ENCODE assay signal across 7 mouse cellular contexts in genomic region chr5:135494183-135494910, GRCm38 (mm10). TPM values are rescaled to one million over a fixed set of nuclear protein-coding genes. Genes with fewer than 3 reads are reported as not detected.
DNase-seq lines count a peak whose midpoint lies in the region; ATAC-seq and TF ChIP-seq lines count a peak whose summit lies in the region.

No protein-coding gene starts in this region.

- no peaks in the 10 kb centered on the region for H3K36me3 ChIP-seq in kidney, postnatal 0 days (ENCODE audit: insufficient read depth, low read length)
- no peaks in the 10 kb centered on the region for H3K36me3 ChIP-seq in stomach, embryonic 16.5 days (ENCODE audit: control insufficient read depth, insufficient read depth, low read length)

- 0 out of 2 replicates have a peak, but pooled peaks cover 4% of the 10 kb centered on the region for H3K4me1 ChIP-seq in kidney, postnatal 0 days (replicated peaks; ENCODE audit: insufficient read depth, low read length)
- peaks cover 4% of the 10 kb centered on the region; the same call in 1 of the 2 replicates for H3K4me1 ChIP-seq in stomach, embryonic 16.5 days (ENCODE audit: control insufficient read depth, insufficient read depth, low read length)

- no peaks in the 10 kb centered on the region for H3K9me3 ChIP-seq in kidney, postnatal 0 days (replicated peaks; ENCODE audit: low read length)
- H3K9me3 ChIP-seq in stomach, embryonic 16.5 days (replicated peaks; ENCODE audit: control insufficient read depth, low read length) = no peaks in the 10 kb centered on the region

- 84% methylated on average over 13 of the region's 13 CpGs for WGBS in kidney, postnatal 0 days
- 72% methylated on average over 13 of the region's 13 CpGs for WGBS in stomach, embryonic 16.5 days

- H3K4me2 ChIP-seq in kidney, postnatal 0 days (ENCODE audit: low read length) = no peak overlapping the region
- H3K4me2 ChIP-seq in stomach, embryonic 16.5 days (ENCODE audit: low read depth, low read length) = no peak overlapping the region

- ATAC-seq in common myeloid progenitor, adult 5-6 weeks (replicated peaks; ENCODE audit: low read depth, poor library complexity, severe bottlenecking) = peak; percentile 63
- no peak for ATAC-seq in kidney, postnatal 0 days (replicated peaks; ENCODE audit: low FRiP score, low read depth)
- peak; percentile 47; the same call in 1 of the 2 replicates for ATAC-seq in stomach, embryonic 16.5 days (ENCODE audit: insufficient read depth, low FRiP score)

- no peaks in the 10 kb centered on the region for H3K27me3 ChIP-seq in kidney, postnatal 0 days (ENCODE audit: insufficient read depth, low read length)
- no peaks in the 10 kb centered on the region for H3K27me3 ChIP-seq in stomach, embryonic 16.5 days (ENCODE audit: control insufficient read depth, insufficient read depth, low read length)

- no peak overlapping the region for H3K9ac ChIP-seq in kidney, postnatal 0 days (ENCODE audit: low read depth, low read length)
- H3K9ac ChIP-seq in stomach, embryonic 16.5 days (ENCODE audit: low read length) = no peak overlapping the region

- peak; percentile 29 for DNase-seq in layer of hippocampus, adult 9-11 months
- DNase-seq in layer of hippocampus, adult 8-10 months (ENCODE audit: low spot score in 2 of 2) = no peak
- DNase-seq in Muller cell, postnatal 12 days (ENCODE audit: inconsistent ontology term) = peak; percentile 34
- DNase-seq in kidney, postnatal 0 days (ENCODE audit: low spot score) = peak; percentile 58
- DNase-seq in T-cell, adult 2 months (ENCODE audit: low spot score) = no peak

- no peak overlapping the region for H3K4me3 ChIP-seq in kidney, postnatal 0 days (replicated peaks; ENCODE audit: low read depth, low read length)
- no peak overlapping the region for H3K4me3 ChIP-seq in stomach, embryonic 16.5 days (replicated peaks; ENCODE audit: low read length)

- peak; percentile 76 for TF ChIP-seq CTCF in kidney, postnatal 0 days (IDR thresholded peaks at IDR 0.05; ENCODE audit: low read depth)

- no peak overlapping the region for H3K27ac ChIP-seq in kidney, postnatal 0 days
- H3K27ac ChIP-seq in stomach, embryonic 16.5 days (ENCODE audit: low read length) = no peak overlapping the region

RNA-seq across cellular contexts. Expression of gene Hip1, which starts 50.6 kb away (rescaled TPM):
- 10 to 100 TPM; 34.4 to 48.8 (median 44.9) TPM for total RNA-seq in layer of hippocampus, adult 8-10 months (2022)
- 4.2 and 8.5 TPM in 2 replicates for total RNA-seq in common myeloid progenitor, adult 5-6 weeks (2017)
- 23.0 TPM in 2 replicates for polyA plus RNA-seq in kidney, postnatal 0 days (2015; fragmentation: Nextera tagmentation; extraction: Ambion mirVana)
- polyA plus RNA-seq in stomach, embryonic 16.5 days (2015; fragmentation: Nextera tagmentation; extraction: Ambion mirVana) = 22.2 and 26.5 TPM in 2 replicates

Comparison
In these comparisons a context has a peak if more than half of its experiments do, and no peak if none do; other contexts are left out.
1. DNase-seq: peak in layer of hippocampus, adult 9-11 months (single experiment), Muller cell, postnatal 12 days (single experiment) and kidney, postnatal 0 days (single experiment); none in layer of hippocampus, adult 8-10 months (0 of 2) and T-cell, adult 2 months (single experiment).